Mouse (Mus musculus) kidney, postnatal 36 days (tissue): ENCODE data around the gene Plppr1.
"Not testable (repeated sequence)": the region's sequence is repeated elsewhere in the genome, so short reads cannot be mapped to it uniquely, and the experiment has no call there.

Experiments used
- DNase-seq, 2 experiments: peaks; one replicate each; pipeline ENCODE4 v3.0.0; 2021 to 2022; ENCODE audit warnings: mixed read lengths in 2 of 2

Gene Plppr1

DNA sequence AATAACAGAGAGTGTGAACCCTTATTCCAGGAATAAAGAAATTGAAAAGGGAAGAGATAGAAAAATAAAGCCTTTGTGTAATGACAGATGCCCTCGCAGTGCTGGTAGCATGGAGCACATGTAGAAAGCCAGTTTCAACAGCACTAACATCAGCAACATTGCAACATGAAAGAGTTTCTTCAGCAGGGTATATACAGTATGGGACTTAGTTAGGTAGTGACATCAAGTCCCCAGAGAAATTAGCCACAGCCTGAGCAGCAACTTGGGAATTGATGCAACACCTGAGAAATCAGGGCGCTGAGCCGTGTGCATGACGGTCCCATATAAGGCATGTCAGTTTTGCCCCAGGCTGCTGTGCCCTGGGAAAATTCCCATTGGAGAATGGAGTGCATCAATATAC is 179.0 kb downstream of the Plppr1 start:
- DNase-seq: no peak

- no peak for DNase-seq
Observed at GRCm38 (mm10) chr4:49239451-49239850, 180.4 kb downstream of the Plppr1 start.

DNA sequence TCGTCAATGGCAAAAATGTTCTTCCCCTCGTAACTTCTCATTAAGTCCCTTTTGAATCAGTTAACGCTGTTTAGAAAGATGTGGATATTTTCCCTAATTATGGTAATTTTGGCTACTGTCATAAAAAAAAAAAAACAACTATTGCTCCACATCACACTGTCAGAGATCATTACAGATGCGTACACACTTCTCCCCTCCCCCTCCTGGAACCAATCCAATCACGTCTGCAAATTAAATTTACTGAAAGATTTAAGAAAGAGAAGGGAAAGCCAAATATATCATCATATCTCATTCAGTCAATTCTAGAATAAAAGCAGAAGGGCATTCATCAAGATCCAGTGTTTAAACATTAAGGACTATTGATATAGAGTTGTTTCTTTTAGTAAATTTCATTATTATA is 185.7 kb downstream of the Plppr1 start:
- DNase-seq: peak in 1 of 2 experiments; percentile 4

GRCm38 (mm10) chr4:49245274-49245673 is 186.2 kb downstream of the Plppr1 start:
- DNase-seq: no peak

DNA sequence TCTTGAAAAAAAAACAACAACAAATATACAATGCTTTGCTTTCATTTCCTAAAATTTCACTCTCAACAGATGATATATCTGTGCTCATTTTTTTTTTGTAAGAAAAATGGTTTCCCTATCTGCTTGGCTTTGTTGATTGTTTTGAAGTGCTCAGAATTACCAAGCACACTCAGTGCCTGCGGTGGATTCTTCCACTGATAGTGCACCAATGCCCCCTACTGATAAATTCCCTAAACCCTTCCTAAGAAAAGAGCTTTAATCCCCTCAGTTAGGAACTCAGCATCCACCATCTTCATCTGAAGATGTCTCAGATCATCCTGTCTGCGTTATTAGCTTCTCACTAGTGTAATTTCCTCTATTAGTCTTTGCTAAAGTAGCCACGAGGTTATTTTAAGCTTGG is 192.2 kb downstream of the Plppr1 start:
- DNase-seq: peak; percentile 21 to 26

GRCm38 (mm10) chr4:49252169-49252568 is 193.1 kb downstream of the Plppr1 start:
- no peak for DNase-seq

GRCm38 (mm10) chr4:49278515-49278914 is 219.4 kb downstream of the Plppr1 start:
- DNase-seq: no peak

DNA sequence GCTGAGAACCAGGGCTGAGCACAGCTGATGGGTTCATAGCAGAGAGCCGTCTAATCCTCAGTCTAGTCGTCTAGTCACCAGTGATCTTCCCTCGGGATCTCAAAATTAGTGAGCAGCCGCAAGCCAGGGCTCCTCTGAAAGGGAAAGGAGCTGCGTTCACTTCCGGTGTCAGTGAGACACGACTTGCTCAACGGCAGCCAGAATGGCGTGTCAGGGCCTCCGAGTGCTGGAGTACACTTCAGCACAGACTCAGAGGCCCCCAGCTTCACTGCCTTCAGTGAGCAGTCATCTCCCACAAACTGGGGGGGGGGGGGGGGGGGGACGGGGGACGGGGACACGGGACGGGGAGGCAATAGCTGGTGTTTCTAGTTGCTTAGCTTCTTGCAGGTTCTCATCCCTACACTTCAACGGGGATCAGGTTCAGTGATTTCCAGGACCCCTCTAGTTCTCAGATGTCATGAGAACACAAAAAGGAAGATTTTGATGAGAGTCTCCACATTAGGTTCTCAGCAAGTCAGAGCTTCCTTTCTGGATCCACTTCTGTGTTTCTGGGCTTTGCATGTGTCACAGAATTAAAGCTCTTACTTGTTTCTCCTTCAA is 225.7 kb downstream of the Plppr1 start:
- DNase-seq: peak in 1 of 2 experiments; percentile 2

DNA sequence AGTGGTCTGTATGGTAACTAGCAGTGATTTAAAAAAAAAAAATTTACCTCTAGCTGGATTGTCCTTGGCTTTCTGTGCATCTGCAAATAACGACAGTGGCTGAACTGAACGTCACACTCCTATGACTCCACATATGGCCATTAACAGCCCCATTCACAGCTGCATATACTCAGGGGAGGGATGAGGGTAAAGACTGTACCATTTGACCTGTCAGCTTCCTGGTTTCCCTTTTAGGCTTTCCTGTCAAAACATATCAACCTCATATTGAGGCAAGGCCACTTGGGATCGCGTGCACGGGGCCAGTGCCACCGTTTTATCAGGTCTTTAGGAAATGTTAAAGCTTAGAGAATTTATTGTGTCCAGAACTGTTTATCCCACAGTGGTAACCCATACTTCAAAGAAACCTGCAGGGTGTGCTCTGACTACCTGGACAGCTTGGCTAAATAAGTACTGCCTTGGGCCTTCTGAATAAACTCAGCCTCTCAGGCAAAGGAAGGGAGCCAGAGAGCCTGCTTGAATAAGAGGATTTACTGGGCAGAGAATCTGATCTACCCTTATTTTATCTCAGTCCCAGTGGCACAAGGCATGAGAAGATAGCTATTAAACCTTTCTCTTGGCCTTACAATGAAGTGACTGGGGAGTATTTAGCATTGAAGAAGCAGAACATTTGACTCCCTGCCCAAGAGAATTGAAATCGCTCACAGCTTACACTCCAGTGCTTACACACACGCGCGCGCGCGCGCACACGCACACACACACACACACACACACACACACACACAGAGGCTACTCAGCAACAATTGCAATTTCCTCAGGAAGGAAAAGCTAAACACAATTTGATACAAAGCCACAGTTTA is 226.5 kb downstream of the Plppr1 start:
- DNase-seq: no peak

DNA sequence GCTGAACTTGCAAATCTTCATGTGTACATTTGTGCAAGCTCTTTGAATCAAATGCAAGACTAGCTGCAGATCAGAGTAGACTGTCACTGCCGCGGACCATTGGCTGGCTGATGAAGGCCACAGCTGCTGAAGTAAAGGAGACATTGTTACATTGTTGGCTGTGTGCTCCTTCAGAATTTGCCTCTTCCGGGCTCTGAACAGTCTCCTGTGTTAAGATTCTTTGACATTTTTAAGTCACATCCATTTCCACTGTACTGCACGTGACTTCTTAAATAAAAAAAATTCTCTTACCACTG is 227.1 kb downstream of the Plppr1 start:
- no peak for DNase-seq

- no peak for DNase-seq
Observed at GRCm38 (mm10) chr4:49296434-49296833, 237.4 kb downstream of the Plppr1 start.

GRCm38 (mm10) chr4:49299576-49299975 is 240.5 kb downstream of the Plppr1 start:
- DNase-seq: no peak

DNA sequence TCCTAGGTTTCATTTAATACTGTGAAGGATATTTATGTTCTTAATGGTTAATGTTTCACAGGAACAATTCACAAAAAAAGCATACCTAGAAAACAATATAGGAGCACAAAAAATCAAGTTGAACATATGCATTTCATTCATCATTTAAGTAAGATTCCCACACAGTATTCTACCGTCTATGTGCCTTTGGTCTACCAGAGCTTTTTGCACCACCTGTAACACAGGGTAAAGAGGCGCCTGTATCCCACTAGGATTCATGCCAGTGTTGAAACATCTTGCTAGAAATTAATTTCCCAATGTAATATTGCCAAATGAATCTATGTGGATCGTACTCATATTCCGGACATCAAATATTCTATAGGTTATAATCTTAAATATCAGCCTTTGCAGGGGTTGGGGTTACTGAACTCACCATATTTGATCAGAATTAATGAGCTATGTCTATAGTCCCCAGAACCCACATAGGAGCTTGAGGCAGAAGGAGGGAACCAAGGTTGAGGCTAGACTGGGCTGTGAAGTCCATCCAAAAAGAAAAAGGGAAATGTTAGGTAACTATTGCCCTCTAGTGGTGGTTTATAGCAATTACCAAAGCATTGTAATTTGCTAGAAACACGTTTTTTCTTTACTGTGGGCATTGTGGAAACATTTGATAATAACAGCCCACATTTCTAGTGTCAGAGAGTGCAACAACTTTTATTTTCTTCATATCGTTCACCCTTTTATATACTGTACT is 263.0 kb downstream of the Plppr1 start:
- peak in 1 of 2 experiments; percentile 19 for DNase-seq

- peak in 1 of 2 experiments; percentile 39 for DNase-seq
Observed at GRCm38 (mm10) chr4:49337949-49338348, 278.9 kb downstream of the Plppr1 start.

- peak; percentile 8 to 54 for DNase-seq
Observed at GRCm38 (mm10) chr4:49340091-49340490, 281.0 kb downstream of the Plppr1 start.

DNA sequence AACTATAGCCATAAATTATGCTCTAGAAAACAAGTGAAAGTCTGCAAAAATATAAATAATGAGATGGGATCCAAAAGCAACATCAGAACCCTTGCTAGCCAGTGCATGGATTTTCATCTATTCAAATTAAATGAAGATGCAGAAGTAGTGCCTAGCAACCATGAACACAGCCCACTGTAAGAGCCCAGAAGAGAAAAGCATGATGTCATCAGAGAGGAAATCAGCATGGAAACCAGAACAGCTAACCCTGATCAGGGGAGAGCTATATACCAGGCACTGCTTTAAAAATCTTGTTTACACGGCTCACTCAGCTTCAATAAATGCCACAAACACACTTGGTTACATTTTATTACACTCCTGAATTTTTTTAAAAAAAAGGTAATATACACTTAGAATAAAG is 288.9 kb downstream of the Plppr1 start:
- DNase-seq: not testable (repeated sequence)

DNA sequence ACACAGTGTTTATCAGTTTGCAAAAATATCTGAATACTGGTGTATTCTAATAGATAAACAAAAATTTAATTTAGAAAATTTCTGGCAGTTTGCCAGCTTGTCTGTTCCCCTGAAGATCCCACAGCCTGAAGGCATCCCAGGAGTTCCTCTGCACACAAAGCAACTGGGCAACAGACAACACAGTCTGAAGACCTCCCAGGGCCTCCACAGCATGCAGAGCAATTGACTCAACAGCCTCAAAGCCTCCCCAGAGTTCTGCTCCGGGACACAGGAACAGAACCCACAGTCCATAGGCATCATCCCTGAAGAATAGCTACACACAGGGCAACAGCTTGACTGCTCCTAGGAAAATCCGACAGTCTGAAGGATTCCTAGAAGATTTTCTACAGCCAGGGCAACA is 289.6 kb downstream of the Plppr1 start:
- DNase-seq: no peak

DNA sequence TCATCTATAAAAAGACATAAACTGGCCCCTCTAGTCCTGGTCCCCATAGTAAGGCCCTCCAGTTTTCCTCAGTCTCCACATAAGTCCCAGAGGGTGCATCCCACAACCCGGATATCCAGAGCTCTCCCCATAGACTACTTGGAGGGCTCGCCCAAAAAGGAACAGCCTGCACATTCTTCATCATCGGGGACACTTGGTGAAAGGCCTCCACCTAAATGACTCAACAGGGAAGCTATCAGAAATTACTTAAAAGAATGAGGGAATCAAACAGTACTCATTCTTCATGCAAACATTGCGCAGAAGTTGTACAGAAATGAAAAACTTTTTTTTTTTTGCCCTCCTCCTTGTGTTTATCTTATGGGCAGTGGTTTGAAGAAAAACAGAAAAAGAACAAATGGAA is 291.4 kb downstream of the Plppr1 start:
- no peak for DNase-seq

- DNase-seq: no peak
Observed at GRCm38 (mm10) chr4:49357097-49357496, 298.0 kb downstream of the Plppr1 start.

DNA sequence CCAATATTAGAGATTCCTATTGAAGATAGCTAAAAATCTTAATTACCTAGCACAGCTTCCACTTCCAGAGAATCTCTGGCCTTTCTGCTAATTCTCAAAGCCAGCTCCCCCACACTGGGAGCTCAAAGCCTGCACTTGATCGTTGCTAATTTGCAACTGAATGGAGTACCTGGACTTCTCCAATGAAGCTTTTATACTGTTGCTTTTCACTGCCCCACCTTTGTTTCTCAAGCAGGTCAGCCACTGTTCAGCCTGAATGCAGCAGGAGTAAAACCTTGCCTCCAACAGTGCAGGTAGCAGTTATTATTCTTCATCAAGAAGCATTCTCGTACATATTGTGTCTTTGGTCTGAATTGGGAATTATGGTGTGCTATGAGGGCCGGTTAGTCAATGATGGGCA is 309.0 kb downstream of the Plppr1 start:
- DNase-seq: not testable (repeated sequence)

GRCm38 (mm10) chr4:49383576-49384318 is 324.7 kb downstream of the Plppr1 start:
- not testable (repeated sequence) for DNase-seq

- DNase-seq: no peak
Observed at GRCm38 (mm10) chr4:49386873-49387272, 327.8 kb downstream of the Plppr1 start.
